Mouse (Mus musculus) hindbrain, embryonic 12.5 days (tissue): ENCODE measurements around the gene Anks4b. TPM values are rescaled to one million over a fixed set of nuclear protein-coding genes. Genes with fewer than 3 reads are reported as not detected.

Experiments used
- ATAC-seq: fragments of 200-750 bp; cut with Nextera tagmentation; 2 replicates; pipeline ENCODE4 v1.8.0; 2017; ENCODE audit warnings: moderate TSS enrichment; ENCODE audit not compliant: low FRiP score
- H3K27ac ChIP-seq: fragments of 300-500 bp; sonication (generic); 2 replicates; pipeline ENCODE4 v1.5.1; 2016; ENCODE audit warnings: mild to moderate bottlenecking
- H3K27me3 ChIP-seq: fragments of 300-500 bp; sonication (generic); 2 replicates; pipeline ENCODE4 v1.6.1; 2016; ENCODE audit warnings: mild to moderate bottlenecking
- H3K36me3 ChIP-seq: fragments of 300-500 bp; sonication (generic); 2 replicates; pipeline ENCODE4 v1.6.1; 2016; ENCODE audit warnings: mild to moderate bottlenecking
- H3K4me1 ChIP-seq: fragments of 300-500 bp; sonication (generic); 2 replicates; pipeline ENCODE4 v1.6.1; 2016
- H3K4me2 ChIP-seq: fragments of 300-500 bp; sonication (generic); replicated peaks from 2 replicates; pipeline ENCODE4 v1.6.1; 2016; ENCODE audit warnings: mild to moderate bottlenecking
- H3K4me3 ChIP-seq: fragments of 300-500 bp; sonication (generic); 2 replicates; pipeline ENCODE4 v1.5.1; 2016; ENCODE audit warnings: mild to moderate bottlenecking
- H3K9ac ChIP-seq: fragments of 300-500 bp; sonication (generic); 2 replicates; pipeline ENCODE4 v1.6.1; 2016; ENCODE audit warnings: mild to moderate bottlenecking, moderate library complexity
- H3K9me3 ChIP-seq: fragments of 300-500 bp; sonication (generic); replicated peaks from 2 replicates; pipeline ENCODE4 v1.6.1; 2016; ENCODE audit warnings: mild to moderate bottlenecking
- WGBS: fragments of 180-500 bp; shearing (Covaris S2); methylation state at CpG from one replicate; pipeline ENCODE4 v1.1.7; 2016; 5-methylcytosine and 5-hydroxymethylcytosine counted together
- polyA plus RNA-seq: library from polyadenylated mRNA; unstranded; fragments of >200 nt; fragmentation: Nextera tagmentation; extraction: Ambion mirVana; gene quantifications from 2 replicates; pipeline ENCODE4 v1.2.1, GENCODE M21; 2016

Anks4b gene
- polyA plus RNA-seq, 1 experiment from 2014 or later: not detected

DNA sequence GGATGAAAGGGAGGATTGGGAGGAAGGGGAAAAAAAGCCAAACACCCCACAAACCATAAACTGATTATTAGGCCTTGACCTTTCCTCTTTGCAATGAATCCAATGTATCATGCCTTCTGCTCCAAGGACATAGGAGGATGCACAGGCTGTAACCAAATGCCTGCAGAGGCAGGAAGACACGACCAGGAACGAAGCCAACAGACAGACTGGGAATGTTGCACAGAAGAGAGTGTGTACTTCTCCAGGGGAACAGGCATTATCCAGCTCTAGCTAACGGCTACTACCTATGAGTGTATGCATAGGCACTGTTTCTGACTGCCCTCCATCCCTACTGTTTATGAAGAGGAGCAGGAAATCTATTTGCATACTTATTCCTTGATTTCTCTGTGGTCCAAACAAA is 18.5 kb downstream of the Anks4b start:
- Histone ChIP-seq H3K9me3 (no peaks in the 10 kb centered on the region), H3K4me2 (no peak overlapping the region), H3K27me3 (no peaks in the 10 kb centered on the region), H3K9ac (no peak overlapping the region), H3K4me3 (no peak overlapping the region), H3K4me1 (peaks cover 5% of the 10 kb centered on the region; the same call in 1 of the 2 replicates), H3K27ac (no peak overlapping the region), H3K36me3 (no peaks in the 10 kb centered on the region)
- whole genome bisulfite sequencing: 67% methylated on average over 3 of the region's 3 CpGs
- no peak for ATAC-seq

DNA sequence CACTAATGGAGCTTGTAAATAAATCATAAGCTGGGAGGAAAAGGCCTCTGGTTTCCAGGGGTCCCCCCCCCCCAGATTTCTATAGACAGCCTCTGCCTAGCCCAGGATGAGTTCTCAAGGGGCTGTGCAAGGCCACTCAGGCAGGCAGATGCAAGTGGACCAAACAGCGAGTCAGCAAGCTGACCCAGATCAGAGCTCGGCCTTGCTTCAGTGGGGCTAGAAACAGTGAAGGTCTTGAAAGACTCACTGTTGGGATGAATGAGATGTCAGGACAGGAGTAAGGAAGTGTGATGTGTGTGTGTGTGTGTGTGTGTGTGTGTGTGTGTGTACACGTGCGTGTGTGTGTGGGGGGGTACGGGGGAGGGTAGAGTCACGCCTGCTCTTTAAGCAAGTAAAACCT is 19.2 kb downstream of the Anks4b start:
- peaks cover 5% of the 10 kb centered on the region; the same call in 1 of the 2 replicates for H3K4me1 ChIP-seq
- no peaks in the 10 kb centered on the region for H3K27me3 ChIP-seq
- H3K9me3 ChIP-seq: no peaks in the 10 kb centered on the region
- no peaks in the 10 kb centered on the region for H3K36me3 ChIP-seq
- no peak overlapping the region for H3K27ac ChIP-seq
- no peak overlapping the region for H3K4me2 ChIP-seq
- no peak overlapping the region for H3K4me3 ChIP-seq
- H3K9ac ChIP-seq: no peak overlapping the region
- WGBS: 93% methylated on average over 6 of the region's 6 CpGs
- ATAC-seq: peak; percentile 39; the same call in 1 of the 2 replicates

DNA sequence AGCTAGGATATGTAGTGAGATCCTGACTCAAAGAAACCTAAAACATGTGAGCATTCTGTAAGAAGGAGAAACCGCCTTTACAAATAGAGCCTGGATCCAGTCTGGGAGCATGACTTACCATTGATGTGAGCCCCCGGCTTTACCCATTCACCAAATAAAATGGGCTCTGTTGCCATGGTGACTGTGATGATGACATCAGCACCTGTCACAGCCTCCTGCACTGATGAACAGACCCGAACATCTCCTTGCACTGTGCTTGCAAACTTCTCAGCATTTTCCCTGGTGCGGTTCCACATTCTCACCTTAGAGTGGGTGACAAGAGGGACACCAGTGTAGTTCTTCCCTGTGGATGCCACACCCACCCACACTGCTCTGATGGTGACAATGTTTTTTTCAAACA is 21.5 kb downstream of the Anks4b start:
- Histone ChIP-seq H3K4me3 (no peak overlapping the region), H3K27me3 (peaks cover 6% of the 10 kb centered on the region), H3K4me2 (no peak overlapping the region), H3K9ac (no peak overlapping the region), H3K9me3 (no peaks in the 10 kb centered on the region), H3K4me1 (peaks cover 5% of the 10 kb centered on the region; the same call in 1 of the 2 replicates), H3K36me3 (no peaks in the 10 kb centered on the region), H3K27ac (no peak overlapping the region)
- WGBS: 66% methylated on average over 4 of the region's 4 CpGs
- 0 out of 2 replicates have a peak, but pooled peaks have one; percentile 38 for ATAC-seq

DNA sequence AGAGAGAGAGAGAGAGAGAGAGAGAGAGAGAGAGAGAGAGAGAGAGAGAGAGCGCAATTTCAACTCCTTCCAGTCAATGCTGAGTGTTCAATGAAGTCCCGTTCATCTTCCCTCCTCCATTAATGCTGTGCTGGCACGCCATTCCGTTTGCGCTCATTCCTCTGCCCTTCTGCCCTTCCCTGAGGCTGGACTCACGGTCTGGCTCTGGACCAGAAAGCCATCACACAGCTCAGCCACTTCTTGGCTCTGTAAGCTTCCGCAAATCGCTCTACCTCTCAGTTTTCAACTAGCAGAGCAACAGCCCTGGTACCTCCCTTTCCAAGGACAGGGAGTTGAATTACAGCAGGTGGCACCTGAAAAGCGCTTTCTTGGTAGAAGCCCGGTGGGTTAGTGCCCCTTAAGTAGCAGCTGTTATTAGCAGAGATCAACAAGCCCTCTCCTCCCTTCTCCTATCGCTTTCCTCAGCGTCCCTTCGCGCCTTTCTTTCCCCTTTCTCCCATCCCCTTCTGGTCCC is 27.6 kb downstream of the Anks4b start:
- no peaks in the 10 kb centered on the region for H3K9me3 ChIP-seq
- WGBS: 4% methylated on average over 14 of the region's 14 CpGs
- H3K9ac ChIP-seq: no peak overlapping the region
- peaks cover 27% of the 10 kb centered on the region for H3K27me3 ChIP-seq
- peak overlapping the region; percentile 51 for H3K4me2 ChIP-seq
- H3K4me1 ChIP-seq: peaks cover 11% of the 10 kb centered on the region; the same call in 1 of the 2 replicates
- H3K4me3 ChIP-seq: peak overlapping the region; percentile 34
- no peak overlapping the region for H3K27ac ChIP-seq
- H3K36me3 ChIP-seq: no peaks in the 10 kb centered on the region
- ATAC-seq: no peak

DNA sequence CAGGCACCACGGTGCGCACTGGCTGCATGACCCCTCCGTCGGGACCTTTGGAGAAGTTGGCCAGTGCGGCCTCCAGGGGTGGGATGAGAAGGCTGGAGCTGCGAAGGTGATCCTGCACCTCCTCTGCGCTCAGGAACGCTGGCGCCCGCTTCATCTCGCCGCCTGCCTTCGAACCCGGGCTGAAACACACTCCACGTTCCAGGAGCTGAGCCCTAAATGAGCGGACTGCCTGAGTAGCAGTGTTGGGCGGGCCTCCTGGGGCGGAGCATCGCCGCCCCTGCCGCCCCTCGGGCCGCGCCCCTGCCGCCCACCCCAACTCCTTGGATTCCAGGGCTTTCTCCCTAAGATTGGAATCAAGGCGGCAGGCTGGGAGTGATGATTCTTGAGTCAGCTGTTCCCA is 28.1 kb downstream of the Anks4b start, which contains the start of gene Crym:
Gene Crym, minus strand, starts transcription at position 341 of the 400 bp plus-strand sequence.
- no peak within 1 kb of the TSS for H3K9ac ChIP-seq
- H3K27me3 ChIP-seq: peaks cover 27% of the 10 kb centered on the region
- peak within 1 kb of the TSS; percentile 51 for H3K4me2 ChIP-seq
- 4% methylated on average over 26 of the region's 26 CpGs for WGBS
- no peaks in the 10 kb centered on the region for H3K36me3 ChIP-seq
- peak within 1 kb of the TSS; percentile 34 for H3K4me3 ChIP-seq
- ATAC-seq: 0 out of 2 replicates have a peak, but pooled peaks have one; percentile 38
- peaks cover 11% of the 10 kb centered on the region; the same call in 1 of the 2 replicates for H3K4me1 ChIP-seq
- no peak within 1 kb of the TSS for H3K27ac ChIP-seq
- no peaks in the 10 kb centered on the region for H3K9me3 ChIP-seq

- ATAC-seq: peak; percentile 73
- no peak within 1 kb of the TSS for H3K9ac ChIP-seq
- no peak within 1 kb of the TSS for H3K4me3 ChIP-seq
- H3K27ac ChIP-seq: no peak within 1 kb of the TSS
- peak within 1 kb of the TSS; percentile 27; the same call in 1 of the 2 replicates for H3K4me2 ChIP-seq
- H3K27me3 ChIP-seq: peaks cover 27% of the 10 kb centered on the region
- WGBS: 3% methylated on average over 26 of the region's 26 CpGs
- no peaks in the 10 kb centered on the region for H3K36me3 ChIP-seq
- H3K4me1 ChIP-seq: peaks cover 11% of the 10 kb centered on the region; the same call in 1 of the 2 replicates
- no peaks in the 10 kb centered on the region for H3K9me3 ChIP-seq
Measured at GRCm38 (mm10) chr7:120203789-120204188, 30.1 kb downstream of the Anks4b start, which contains the start of gene Abca14. Gene Abca14 (plus strand): TSS chr7:120203961.

DNA sequence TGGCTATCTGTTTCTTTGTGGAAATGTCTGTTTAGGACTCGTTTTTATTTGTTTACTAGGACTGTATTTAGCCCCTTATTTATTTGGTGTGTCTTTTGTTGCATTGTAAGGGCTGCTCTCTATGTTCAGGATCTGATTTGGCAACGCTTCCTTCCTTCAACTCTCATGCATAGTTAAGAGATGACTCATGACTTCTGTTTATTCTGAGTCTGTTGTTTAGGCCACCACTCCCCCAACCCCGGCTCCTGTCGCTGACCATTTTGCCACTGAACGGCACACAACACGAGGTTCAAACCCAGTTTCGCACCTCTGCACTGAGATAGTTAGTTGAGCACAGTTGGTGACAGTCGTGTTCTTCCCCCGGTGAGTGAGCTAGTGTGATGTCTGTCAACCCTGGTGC is 32.3 kb downstream of the Anks4b start:
- H3K36me3 ChIP-seq: no peaks in the 10 kb centered on the region
- no peak for ATAC-seq
- H3K4me3 ChIP-seq: no peak overlapping the region
- no peak overlapping the region for H3K9ac ChIP-seq
- H3K27me3 ChIP-seq: peaks cover 13% of the 10 kb centered on the region
- H3K27ac ChIP-seq: no peak overlapping the region
- H3K4me2 ChIP-seq: no peak overlapping the region
- peaks cover 9% of the 10 kb centered on the region; the same call in 1 of the 2 replicates for H3K4me1 ChIP-seq
- no peaks in the 10 kb centered on the region for H3K9me3 ChIP-seq
- WGBS: 76% methylated on average over 9 of the region's 9 CpGs

DNA sequence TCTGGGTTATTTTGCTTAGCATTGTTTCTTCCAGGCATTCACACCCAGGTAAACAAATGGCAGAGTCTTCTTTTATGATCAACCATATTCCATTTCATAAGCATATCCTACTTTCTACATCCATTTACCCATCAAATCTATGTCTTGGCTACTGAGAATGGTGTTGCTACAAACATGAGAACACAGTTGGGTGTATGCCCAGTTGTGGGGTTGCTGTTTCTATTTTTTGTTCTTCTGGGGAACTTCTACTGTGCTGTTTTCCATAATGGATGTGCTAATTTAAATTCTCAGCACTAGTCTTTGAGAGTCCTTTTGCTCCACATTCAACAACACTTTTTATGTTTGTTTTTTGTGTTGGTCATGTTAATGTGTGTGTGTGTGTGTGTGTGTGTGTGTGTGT is 54.9 kb downstream of the Anks4b start:
- Histone ChIP-seq H3K27me3 (no peaks in the 10 kb centered on the region), H3K36me3 (no peaks in the 10 kb centered on the region), H3K27ac (no peak overlapping the region), H3K4me3 (no peak overlapping the region), H3K4me1 (no peaks in the 10 kb centered on the region), H3K9ac (no peak overlapping the region), H3K4me2 (no peak overlapping the region), H3K9me3 (no peaks in the 10 kb centered on the region)
- ATAC-seq: no peak

Other genes with a start within 250 kb of the Anks4b start
- gene Dnah3, start 78.6 kb upstream of the Anks4b start, polyA plus RNA-seq: 0.10 and 0.26 TPM in 2 replicates
- gene Tmem159, start 71.5 kb upstream of the Anks4b start, polyA plus RNA-seq: 18.7 and 20.7 TPM in 2 replicates
- gene Zp2, start 28.6 kb upstream of the Anks4b start, polyA plus RNA-seq: not detected in 2 replicates
- gene Crym, start 28.3 kb downstream of the Anks4b start, polyA plus RNA-seq: 32.9 and 80.0 TPM in 2 replicates
- gene Abca14, start 30.1 kb downstream of the Anks4b start, polyA plus RNA-seq: not detected in 2 replicates
- not detected in 2 replicates for gene Abca15, start 154.8 kb downstream of the Anks4b start, polyA plus RNA-seq
- gene Abca16, start 235.8 kb downstream of the Anks4b start, polyA plus RNA-seq: not detected in 2 replicates